Comparison of ENCODE assay signal across 23 mouse cellular contexts in the genomic region with DNA sequence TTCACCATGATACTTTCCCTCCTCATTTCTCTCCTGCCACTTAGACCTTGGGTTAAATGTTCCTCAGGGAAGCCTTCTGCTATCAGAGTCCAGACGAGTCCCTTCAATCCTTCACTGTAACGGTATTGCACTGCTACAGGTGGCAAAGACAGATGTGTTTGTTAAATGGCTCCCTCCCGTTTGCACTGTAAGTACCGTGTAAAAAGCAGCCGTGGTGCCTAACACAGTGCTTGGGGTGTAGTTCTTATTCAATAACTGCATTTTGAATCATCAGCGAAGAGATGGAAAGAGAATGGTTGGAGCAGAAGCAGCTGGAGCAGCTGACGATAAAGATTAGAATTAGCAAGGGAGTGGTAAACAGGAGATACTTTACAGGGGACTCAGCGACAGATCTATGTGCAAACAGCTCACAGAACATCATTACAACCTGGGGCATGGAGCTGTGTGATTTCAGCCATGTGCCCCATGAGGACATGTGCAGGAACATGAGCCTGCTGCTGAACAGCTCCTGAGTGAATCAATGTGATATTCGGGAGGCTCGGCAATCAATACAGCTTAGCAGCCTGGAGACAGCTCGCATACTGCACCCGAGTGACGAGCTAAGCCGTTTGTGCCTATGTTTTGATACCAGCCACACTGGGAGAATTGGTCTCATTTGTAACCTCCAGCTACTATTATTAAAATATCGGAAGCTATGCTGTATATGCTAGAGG.
DNase-seq lines count a peak whose midpoint lies in the region; ATAC-seq and TF ChIP-seq lines count a peak whose summit lies in the region.
"Had no signal": no experiment of that assay in that cellular context is flagged by ENCODE, and none has a peak within 500 bp of the region (broad histone marks: within the 10 kb centered on the region; RNA-seq: fewer than 3 reads in every experiment).

No protein-coding gene starts in this region.

- peak; percentile 28 for DNase-seq in layer of hippocampus, adult 9-11 months
- DNase-seq in layer of hippocampus, adult 9-10 months (ENCODE audit: low spot score): no peak
- DNase-seq in midbrain, postnatal 0 days (ENCODE audit: low spot score): peak; percentile 26
- no peak for DNase-seq in midbrain, embryonic 10.5 days (ENCODE audit: low spot score)
- DNase-seq in thymus, postnatal 36 days: no peak
- DNase-seq: adrenal gland, postnatal 14 days; cerebellum, adult 18-20 months; cerebellum, adult 9-11 months; cerebellum, postnatal 36 days; forebrain, postnatal 0 days; gastrocnemius, postnatal 14 days; heart, adult 2 months; heart, postnatal 14 days had no signal

- 0 out of 2 replicates have a peak, but pooled peaks cover 3% of the 10 kb centered on the region for H3K4me1 ChIP-seq in hindbrain, embryonic 16.5 days (ENCODE audit: control insufficient read depth, insufficient read depth, low read depth, low read length)
- H3K4me1 ChIP-seq in hindbrain, embryonic 12.5 days: no peaks in the 10 kb centered on the region
- no peaks in the 10 kb centered on the region for H3K4me1 ChIP-seq in midbrain, postnatal 0 days (ENCODE audit: insufficient read depth, low read length)
- no peaks in the 10 kb centered on the region for H3K4me1 ChIP-seq in midbrain, embryonic 10.5 days
- H3K4me1 ChIP-seq in neural tube, embryonic 14.5 days (ENCODE audit: control insufficient read depth, insufficient read depth, low read length): no peaks in the 10 kb centered on the region
- H3K4me1 ChIP-seq: embryonic facial prominence, embryonic 10.5 days; forebrain, embryonic 13.5 days; heart, embryonic 15.5 days had no signal

- H3K9me3 ChIP-seq in hindbrain, embryonic 16.5 days (ENCODE audit: control insufficient read depth, low read length): no peaks in the 10 kb centered on the region
- no peaks in the 10 kb centered on the region for H3K9me3 ChIP-seq in hindbrain, embryonic 12.5 days (replicated peaks)
- no peaks in the 10 kb centered on the region for H3K9me3 ChIP-seq in midbrain, postnatal 0 days (ENCODE audit: low read length)
- H3K9me3 ChIP-seq in midbrain, embryonic 10.5 days (replicated peaks): no peaks in the 10 kb centered on the region
- H3K9me3 ChIP-seq in neural tube, embryonic 14.5 days (ENCODE audit: control insufficient read depth, low read length): no peaks in the 10 kb centered on the region
- H3K9me3 ChIP-seq: embryonic facial prominence, embryonic 10.5 days; forebrain, embryonic 13.5 days; heart, embryonic 15.5 days had no signal

- no peaks in the 10 kb centered on the region for H3K27me3 ChIP-seq in hindbrain, embryonic 16.5 days (replicated peaks; ENCODE audit: control insufficient read depth, insufficient read depth, low read length)
- no peaks in the 10 kb centered on the region for H3K27me3 ChIP-seq in hindbrain, embryonic 12.5 days
- H3K27me3 ChIP-seq in midbrain, postnatal 0 days (ENCODE audit: insufficient read depth, low read length): no peaks in the 10 kb centered on the region
- H3K27me3 ChIP-seq in midbrain, embryonic 10.5 days (ENCODE audit: low read depth, poor library complexity, severe bottlenecking): no peaks in the 10 kb centered on the region
- H3K27me3 ChIP-seq in neural tube, embryonic 14.5 days (ENCODE audit: control insufficient read depth, insufficient read depth, low read length): no peaks in the 10 kb centered on the region
- H3K27me3 ChIP-seq: CH12.LX; forebrain, embryonic 13.5 days; heart, embryonic 15.5 days; Patski had no signal

- peak overlapping the region; percentile 2; the same call in 1 of the 2 replicates for H3K4me2 ChIP-seq in hindbrain, embryonic 16.5 days (ENCODE audit: low read length)
- H3K4me2 ChIP-seq in hindbrain, embryonic 12.5 days (replicated peaks): no peak overlapping the region
- no peak overlapping the region for H3K4me2 ChIP-seq in midbrain, postnatal 0 days (ENCODE audit: low read depth, low read length, poor library complexity, severe bottlenecking)
- H3K4me2 ChIP-seq in neural tube, embryonic 14.5 days (ENCODE audit: low read depth, low read length): no peak overlapping the region
- H3K4me2 ChIP-seq: forebrain, embryonic 13.5 days; heart, embryonic 11.5 days; heart, embryonic 15.5 days had no signal

- H3K27ac ChIP-seq in hindbrain, embryonic 16.5 days (ENCODE audit: low read depth, low read length): no peak overlapping the region
- no peak overlapping the region for H3K27ac ChIP-seq in hindbrain, embryonic 12.5 days
- no peak overlapping the region for H3K27ac ChIP-seq in midbrain, postnatal 0 days (ENCODE audit: low read depth, low read length)
- H3K27ac ChIP-seq in midbrain, embryonic 10.5 days (replicated peaks): no peak overlapping the region
- no peak overlapping the region for H3K27ac ChIP-seq in neural tube, embryonic 14.5 days (ENCODE audit: low read depth, low read length)
- H3K27ac ChIP-seq: embryonic facial prominence, embryonic 10.5 days; forebrain, embryonic 13.5 days; heart, adult 2 months; heart, embryonic 15.5 days had no signal

- no peak overlapping the region for H3K4me3 ChIP-seq in hindbrain, embryonic 16.5 days (ENCODE audit: low read length)
- H3K4me3 ChIP-seq in hindbrain, embryonic 12.5 days: no peak overlapping the region
- no peak overlapping the region for H3K4me3 ChIP-seq in midbrain, postnatal 0 days (ENCODE audit: low read depth, low read length)
- H3K4me3 ChIP-seq in midbrain, embryonic 10.5 days: no peak overlapping the region
- H3K4me3 ChIP-seq in neural tube, embryonic 14.5 days (ENCODE audit: low read depth, low read length): no peak overlapping the region
- H3K4me3 ChIP-seq: embryonic facial prominence, embryonic 10.5 days; forebrain, embryonic 13.5 days; heart, adult 2 months; heart, embryonic 15.5 days had no signal

- no peak for TF ChIP-seq CTCF in midbrain, postnatal 0 days (IDR thresholded peaks at IDR 0.05)

- no peak overlapping the region for H3K9ac ChIP-seq in hindbrain, embryonic 16.5 days (ENCODE audit: low read depth, low read length)
- H3K9ac ChIP-seq in hindbrain, embryonic 12.5 days: no peak overlapping the region
- H3K9ac ChIP-seq in midbrain, postnatal 0 days (replicated peaks; ENCODE audit: low read length, poor library complexity, severe bottlenecking): no peak overlapping the region
- H3K9ac ChIP-seq in neural tube, embryonic 14.5 days (replicated peaks; ENCODE audit: low read depth, low read length): no peak overlapping the region
- H3K9ac ChIP-seq: forebrain, embryonic 13.5 days; forebrain, postnatal 0 days; heart, embryonic 15.5 days had no signal

- WGBS in hindbrain, embryonic 16.5 days: 72% methylated on average over 15 of the region's 15 CpGs
- WGBS in hindbrain, embryonic 12.5 days: 79% methylated on average over 15 of the region's 15 CpGs
- WGBS in midbrain, postnatal 0 days: 75% methylated on average over 15 of the region's 15 CpGs
- 91% methylated on average over 15 of the region's 15 CpGs for WGBS in midbrain, embryonic 10.5 days
- WGBS in neural tube, embryonic 14.5 days: 57% methylated on average over 15 of the region's 15 CpGs

- 0 out of 2 replicates have a peak, but pooled peaks have one; percentile 58 for ATAC-seq in hindbrain, embryonic 16.5 days
- no peak for ATAC-seq in hindbrain, embryonic 12.5 days (ENCODE audit: low FRiP score)
- no peak for ATAC-seq in midbrain, postnatal 0 days (ENCODE audit: low FRiP score)
- peak; percentile 82 for ATAC-seq in neural tube, embryonic 14.5 days (ENCODE audit: low read depth)
- ATAC-seq: activated CD4-positive, CD25-positive, alpha-beta regulatory T cell, adult 4 months; forebrain, embryonic 13.5 days; forebrain, postnatal 0 days; Patski had no signal

- no peaks in the 10 kb centered on the region for H3K36me3 ChIP-seq in hindbrain, embryonic 16.5 days (ENCODE audit: control insufficient read depth, insufficient read depth, low read length)
- no peaks in the 10 kb centered on the region for H3K36me3 ChIP-seq in hindbrain, embryonic 12.5 days
- no peaks in the 10 kb centered on the region for H3K36me3 ChIP-seq in midbrain, postnatal 0 days (ENCODE audit: insufficient read depth, low read length)
- H3K36me3 ChIP-seq in midbrain, embryonic 10.5 days: no peaks in the 10 kb centered on the region
- H3K36me3 ChIP-seq in neural tube, embryonic 14.5 days (ENCODE audit: control insufficient read depth, insufficient read depth, low read length): no peaks in the 10 kb centered on the region
- H3K36me3 ChIP-seq: embryonic facial prominence, embryonic 10.5 days; heart, embryonic 15.5 days had no signal

Comparison
In these comparisons a context has a peak if more than half of its experiments do, and no peak if none do; other contexts are left out.
1. ATAC-seq: peak in hindbrain, embryonic 16.5 days (single experiment) and neural tube, embryonic 14.5 days (single experiment); none in hindbrain, embryonic 12.5 days (single experiment) and midbrain, postnatal 0 days (single experiment).
2. DNase-seq: peak in layer of hippocampus, adult 9-11 months (single experiment) and midbrain, postnatal 0 days (single experiment); none in layer of hippocampus, adult 9-10 months (single experiment), midbrain, embryonic 10.5 days (single experiment) and thymus, postnatal 36 days (0 of 2).